Mouse (Mus musculus) midbrain, postnatal 0 days (tissue): ENCODE results near the gene Tmem132b. TPM values are rescaled to one million over a fixed set of nuclear protein-coding genes. Genes with fewer than 3 reads are reported as not detected.

Experiments
- ATAC-seq: fragments of 200-750 bp; cut with Nextera tagmentation; 2 replicates; pipeline ENCODE4 v1.8.0; 2017; ENCODE audit warnings: moderate number of reproducible peaks, mild to moderate bottlenecking, moderate TSS enrichment, moderate library complexity; ENCODE audit not compliant: low FRiP score
- DNase-seq: peaks from one replicate; pipeline ENCODE4 v3.0.0-alpha.2; 2015; ENCODE audit warnings: low spot score
- H3K27ac ChIP-seq: fragments of 300-500 bp; sonication (generic); 2 replicates; pipeline ENCODE4 v1.5.1; 2014; ENCODE audit warnings: low read depth, mild to moderate bottlenecking, low read length, mixed read lengths
- H3K27me3 ChIP-seq: fragments of 300-500 bp; sonication (generic); 2 replicates; pipeline ENCODE4 v1.6.1; 2014; ENCODE audit warnings: low read length, control low read depth, mixed read lengths; ENCODE audit not compliant: insufficient read depth
- H3K36me3 ChIP-seq: fragments of 300-500 bp; sonication (generic); 2 replicates; pipeline ENCODE4 v1.6.1; 2014; ENCODE audit warnings: low read length, control low read depth, mixed read lengths; ENCODE audit not compliant: insufficient read depth
- H3K4me1 ChIP-seq: fragments of 300-500 bp; sonication (generic); 2 replicates; pipeline ENCODE4 v1.6.1; 2014; ENCODE audit warnings: mild to moderate bottlenecking, control low read depth, antibody characterized with exemption, low read length, mixed read lengths; ENCODE audit not compliant: insufficient read depth
- H3K4me2 ChIP-seq: fragments of 300-500 bp; sonication (generic); 2 replicates; pipeline ENCODE4 v1.6.1; 2014; ENCODE audit warnings: low read depth, mild to moderate bottlenecking, low read length, mixed read lengths; ENCODE audit not compliant: poor library complexity, severe bottlenecking
- H3K4me3 ChIP-seq: fragments of 300-500 bp; sonication (generic); 2 replicates; pipeline ENCODE4 v1.5.1; 2014; ENCODE audit warnings: low read depth, mild to moderate bottlenecking, low read length, moderate library complexity
- H3K9ac ChIP-seq: fragments of 300-500 bp; sonication (generic); replicated peaks from 2 replicates; pipeline ENCODE4 v1.6.1; 2014; ENCODE audit warnings: mild to moderate bottlenecking, low read length, moderate library complexity, mixed read lengths; ENCODE audit not compliant: poor library complexity, severe bottlenecking
- H3K9me3 ChIP-seq: fragments of 300-500 bp; sonication (generic); 2 replicates; pipeline ENCODE4 v1.6.1; 2016; ENCODE audit warnings: low read length, control low read depth
- CTCF ChIP-seq: IDR thresholded peaks from 2 replicates; pipeline ENCODE4 v1.5.1; 2016; ENCODE audit warnings: antibody characterized with exemption, mild to moderate bottlenecking
- WGBS: fragments of 180-500 bp; shearing (Covaris S2); extraction: QIAGEN DNeasy Blood & Tissue Kit; methylation state at CpG from one replicate; pipeline ENCODE4 v1.1.7; 2014; 5-methylcytosine and 5-hydroxymethylcytosine counted together
- polyA plus RNA-seq: library from polyadenylated mRNA; unstranded; fragments of >200 nt; fragmentation: Nextera tagmentation; extraction: Ambion mirVana; gene quantifications from 2 replicates; pipeline ENCODE4 v1.2.1, GENCODE M21; 2015
- total RNA-seq: library from RNA; depleted of rRNA; stranded (reverse); fragments of >200 nt; gene quantifications from 2 replicates; pipeline ENCODE4 v1.2.3, GENCODE M21; 2014

Tmem132b gene
- total and polyA plus RNA-seq, 2 experiments from 2014 or later, result 6.4 to 27.8 TPM

- ATAC-seq (no peak), DNase-seq (no peak)
- H3K4me2 ChIP-seq, result no peak overlapping the region
- peaks cover 4% of the 10 kb centered on the region; the same call in 1 of the 2 replicates for H3K4me1 ChIP-seq
- no peak overlapping the region for H3K4me3 ChIP-seq
- no peak for TF ChIP-seq CTCF
- no peak overlapping the region for H3K27ac ChIP-seq
- no peaks in the 10 kb centered on the region for H3K36me3 ChIP-seq
- 14% methylated on average over 13 of the region's 13 CpGs for WGBS
- no peaks in the 10 kb centered on the region for H3K9me3 ChIP-seq
- no peaks in the 10 kb centered on the region for H3K27me3 ChIP-seq
- no peak overlapping the region for H3K9ac ChIP-seq
Observed at GRCm38 (mm10) chr5:125546293-125546692, 14.7 kb downstream of the Tmem132b start.

DNA sequence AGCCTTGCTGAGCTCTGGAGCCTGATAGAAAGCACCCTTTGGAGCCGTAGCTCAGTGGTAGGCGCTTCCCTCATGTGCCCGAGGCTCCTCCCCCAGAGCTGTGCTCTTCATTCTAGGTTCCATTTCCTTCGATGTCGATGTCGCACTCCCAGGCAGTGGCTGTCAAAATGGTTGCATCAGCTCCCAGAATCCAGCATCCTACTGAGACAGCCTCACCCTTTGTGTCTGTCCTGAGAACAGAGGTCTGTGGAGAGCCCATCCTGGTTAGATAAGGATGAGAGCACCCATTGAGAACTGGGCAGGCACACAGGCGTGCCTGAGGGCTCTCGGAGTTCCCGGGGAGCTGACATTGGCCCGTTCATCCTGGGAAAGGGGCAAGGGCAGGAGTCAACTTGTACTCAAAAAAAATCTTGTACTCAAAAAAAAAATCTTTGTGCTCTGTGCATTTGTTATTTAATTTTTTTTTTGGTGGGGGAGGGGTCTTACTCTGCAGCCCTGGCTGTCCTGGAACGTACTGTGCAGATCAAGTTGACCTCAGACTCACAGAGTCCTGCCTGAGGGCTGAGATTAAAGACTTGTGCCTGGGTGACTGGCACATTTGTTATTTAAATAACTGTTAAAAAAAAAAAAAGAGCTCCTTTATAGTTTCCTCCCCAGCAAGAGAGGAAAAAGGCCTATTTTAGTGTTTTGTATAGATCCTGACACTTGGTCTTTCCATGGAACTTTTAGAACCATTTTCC, 18.3 kb downstream of the Tmem132b start:
- no peak for ATAC-seq
- TF ChIP-seq CTCF, result no peak
- H3K4me1 ChIP-seq, result peaks cover 4% of the 10 kb centered on the region; the same call in 1 of the 2 replicates
- no peak overlapping the region for H3K9ac ChIP-seq
- no peaks in the 10 kb centered on the region for H3K9me3 ChIP-seq
- H3K4me2 ChIP-seq, result no peak overlapping the region
- no peaks in the 10 kb centered on the region for H3K27me3 ChIP-seq
- no peak overlapping the region for H3K27ac ChIP-seq
- H3K4me3 ChIP-seq, result no peak overlapping the region
- no peak for DNase-seq
- WGBS, result 19% methylated on average over 11 of the region's 11 CpGs
- no peaks in the 10 kb centered on the region for H3K36me3 ChIP-seq

- DNase-seq, result no peak
- no peak for ATAC-seq
- H3K9ac ChIP-seq, result no peak overlapping the region
- WGBS, result 82% methylated on average over 5 of the region's 5 CpGs
- no peak for TF ChIP-seq CTCF
- H3K9me3 ChIP-seq, result no peaks in the 10 kb centered on the region
- H3K36me3 ChIP-seq, result no peaks in the 10 kb centered on the region
- H3K4me1 ChIP-seq, result no peaks in the 10 kb centered on the region
- no peaks in the 10 kb centered on the region for H3K27me3 ChIP-seq
- H3K4me3 ChIP-seq, result no peak overlapping the region
- no peak overlapping the region for H3K4me2 ChIP-seq
- no peak overlapping the region for H3K27ac ChIP-seq
Observed at GRCm38 (mm10) chr5:125555732-125556131, 24.2 kb downstream of the Tmem132b start.

DNA sequence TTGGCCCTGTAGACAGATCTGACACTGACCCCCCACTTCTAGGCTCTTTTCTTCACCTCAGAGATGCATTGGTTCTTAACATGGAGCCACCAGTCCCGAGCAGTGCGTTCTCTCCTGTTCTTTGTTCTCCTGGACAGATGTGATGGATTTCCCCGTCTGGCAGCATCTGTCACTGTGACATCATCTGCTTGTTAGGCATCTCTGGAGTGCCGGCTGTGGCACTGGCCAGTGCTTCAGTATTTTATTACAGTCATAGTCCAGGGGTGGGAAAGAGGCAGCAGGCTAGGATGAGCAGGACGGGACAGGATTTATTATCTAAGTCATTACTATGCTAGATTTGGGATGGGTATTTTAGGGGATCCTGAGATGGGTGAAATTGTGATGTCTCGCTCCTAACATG, 31.9 kb downstream of the Tmem132b start:
- H3K9ac ChIP-seq, result no peak overlapping the region
- DNase-seq, result no peak
- H3K27ac ChIP-seq, result no peak overlapping the region

GRCm38 (mm10) chr5:125565725-125566124, 34.2 kb downstream of the Tmem132b start:
- TF ChIP-seq CTCF, result no peak
- no peaks in the 10 kb centered on the region for H3K9me3 ChIP-seq
- H3K9ac ChIP-seq, result no peak overlapping the region
- no peaks in the 10 kb centered on the region for H3K36me3 ChIP-seq
- no peak for DNase-seq
- no peaks in the 10 kb centered on the region for H3K27me3 ChIP-seq
- no peak overlapping the region for H3K27ac ChIP-seq
- no peak overlapping the region for H3K4me3 ChIP-seq
- no peak for ATAC-seq
- no peak overlapping the region for H3K4me2 ChIP-seq
- WGBS, result 80% methylated on average over 11 of the region's 11 CpGs
- no peaks in the 10 kb centered on the region for H3K4me1 ChIP-seq

More for the DNA sequence above, 31.9 kb downstream of the Tmem132b start:
- TF ChIP-seq CTCF, result no peak
- no peaks in the 10 kb centered on the region for H3K27me3 ChIP-seq
- 65% methylated on average over 6 of the region's 6 CpGs for WGBS
- no peaks in the 10 kb centered on the region for H3K4me1 ChIP-seq
- H3K36me3 ChIP-seq, result no peaks in the 10 kb centered on the region
- ATAC-seq, result no peak
- no peak overlapping the region for H3K4me3 ChIP-seq
- no peaks in the 10 kb centered on the region for H3K9me3 ChIP-seq
- no peak overlapping the region for H3K4me2 ChIP-seq

DNA sequence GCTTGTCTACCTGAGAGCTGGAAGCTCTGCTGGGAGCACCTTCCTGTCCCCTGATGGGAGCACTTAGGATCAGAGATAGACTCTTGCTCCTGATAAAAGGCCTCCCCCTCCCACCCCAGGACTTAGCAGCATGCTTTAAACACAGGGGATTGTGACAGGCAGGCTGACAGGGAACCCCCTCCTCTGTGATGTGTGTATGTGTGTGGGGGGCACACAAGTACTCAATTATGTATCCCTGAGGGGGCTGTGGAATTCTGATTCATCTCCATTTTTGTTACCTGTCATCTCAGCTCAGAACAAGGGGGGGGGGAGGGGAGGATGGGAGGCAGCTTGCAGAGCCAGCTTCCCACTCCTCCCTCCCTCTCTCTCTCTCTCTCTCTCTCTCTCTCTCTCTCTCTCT, 36.9 kb downstream of the Tmem132b start:
- TF ChIP-seq CTCF, result no peak
- Histone ChIP-seq H3K4me2 (no peak overlapping the region), H3K9me3 (no peaks in the 10 kb centered on the region), H3K27me3 (no peaks in the 10 kb centered on the region), H3K36me3 (no peaks in the 10 kb centered on the region), H3K4me1 (no peaks in the 10 kb centered on the region), H3K27ac (no peak overlapping the region), H3K9ac (no peak overlapping the region), H3K4me3 (no peak overlapping the region)
- ATAC-seq, result no peak
- DNase-seq, result no peak
